Mouse (Mus musculus): Measurements from ENCODE around the gene Mfsd9.

GRCm38 (mm10) chr1:40799121-40799520, 8.6 kb upstream of the Mfsd9 start:
- TF ChIP-seq CTCF (IDR thresholded peaks at IDR 0.05; ENCODE audit: low read depth, low read length) (no peak), GATA1 (IDR thresholded peaks at IDR 0.05; ENCODE audit: borderline replicate concordance, low read length) (no peak), GATA2 (IDR thresholded peaks at IDR 0.05; ENCODE audit: borderline replicate concordance, low read depth, low read length) (no peak), TAL1 (conservative IDR thresholded peaks at IDR 0.05; ENCODE audit: low read depth, low read length) (no peak)
